Mouse (Mus musculus) MEL (cell line): ENCODE measurements at regions not wholly inside any gene's neighbourhood (a gene's known extent, or its start where the extent isn't known, plus 50 kb on each side); places are given as distances from the start of the nearest gene placed in this dataset.

ENCODE experiments used
- DNase-seq: peaks from one replicate; pipeline ENCODE4 v3.0.0; 2011; ENCODE audit warnings: low read depth, low spot score
- H3K27ac ChIP-seq: 2 replicates; pipeline ENCODE4 v1.5.1; 2012; ENCODE audit warnings: low read depth, mild to moderate bottlenecking, control low read depth, low read length, moderate library complexity; ENCODE audit not compliant: control insufficient read depth
- H3K27me3 ChIP-seq, 2 experiments: fragments of 150-350 bp in 1 of 2; sonication (generic) in 1 of 2; 2 replicates each; pipeline ENCODE4 v1.6.1; 2012; ENCODE audit warnings: low read length in 2 of 2, mild to moderate bottlenecking in 2 of 2, improper control_type of control experiment in 1 of 2, moderate library complexity in 1 of 2; ENCODE audit not compliant: insufficient read depth in 2 of 2, control insufficient read depth in 1 of 2
- H3K36me3 ChIP-seq, 2 experiments: 2 replicates each; pipeline ENCODE4 v1.6.1; 2012 to 2014; ENCODE audit warnings: low read length in 2 of 2, improper control_type of control experiment in 1 of 2, inconsistent platforms in 1 of 2, mild to moderate bottlenecking in 1 of 2; ENCODE audit not compliant: insufficient read depth in 2 of 2, control insufficient read depth in 1 of 2
- H3K4me1 ChIP-seq, 2 experiments: fragments of 150-350 bp in 1 of 2; sonication (generic) in 1 of 2; 2 replicates each; pipeline ENCODE4 v1.6.1; 2012; ENCODE audit warnings: low read length in 2 of 2, improper control_type of control experiment in 1 of 2, mild to moderate bottlenecking in 1 of 2; ENCODE audit not compliant: insufficient read depth in 2 of 2, control insufficient read depth in 1 of 2
- H3K4me3 ChIP-seq, 2 experiments: fragments of 150-350 bp in 1 of 2; sonication (generic) in 1 of 2; 2 replicates each; pipeline ENCODE4 v1.5.1; 2012; ENCODE audit warnings: low read depth in 2 of 2, low read length in 2 of 2, mild to moderate bottlenecking in 2 of 2, moderate library complexity in 2 of 2, control low read depth in 1 of 2, improper control_type of control experiment in 1 of 2; ENCODE audit not compliant: control insufficient read depth in 1 of 2, insufficient read depth in 1 of 2
- H3K79me2 ChIP-seq: 2 replicates; pipeline ENCODE4 v1.6.1; 2012; ENCODE audit warnings: mild to moderate bottlenecking, low read length, moderate library complexity; ENCODE audit not compliant: control insufficient read depth, poor library complexity, insufficient read depth
- H3K9ac ChIP-seq: 2 replicates; pipeline ENCODE4 v1.6.1; 2012; ENCODE audit warnings: low read depth, mild to moderate bottlenecking, control low read depth, low read length, moderate library complexity; ENCODE audit not compliant: control insufficient read depth, poor library complexity, severe bottlenecking
- H3K9me3 ChIP-seq: fragments of 150-350 bp; sonication (generic); replicated peaks from 2 replicates; pipeline ENCODE4 v1.6.1; 2012; ENCODE audit warnings: mild to moderate bottlenecking, low read length, improper control_type of control experiment, moderate library complexity; ENCODE audit not compliant: insufficient read depth
- BHLHE40 ChIP-seq: IDR thresholded peaks from 2 replicates; pipeline ENCODE4 v1.6.1; 2012; ENCODE audit warnings: low read depth, mild to moderate bottlenecking, inconsistent platforms, low read length, improper control_type of control experiment, borderline replicate concordance
- CHD2 ChIP-seq: IDR thresholded peaks from 2 replicates; pipeline ENCODE4 v1.6.1; 2011; ENCODE audit warnings: low read length, improper control_type of control experiment
- CTCF ChIP-seq, 3 experiments: IDR thresholded peaks in 2 of 3; conservative IDR thresholded peaks in 1 of 3; 2 replicates each; pipeline ENCODE4 v1.5.1; 2011 to 2012; ENCODE audit warnings: low read length in 3 of 3, low read depth in 2 of 3, mild to moderate bottlenecking in 2 of 3, improper control_type of control experiment in 1 of 3, inconsistent platforms in 1 of 3, mixed read lengths in 1 of 3, moderate library complexity in 1 of 3; ENCODE audit not compliant: control insufficient read depth in 1 of 3, insufficient read depth in 1 of 3, poor library complexity in 1 of 3, severe bottlenecking in 1 of 3
- ELF1 ChIP-seq: IDR thresholded peaks from 2 replicates; pipeline ENCODE4 v1.6.1; 2014; ENCODE audit warnings: low read depth, mild to moderate bottlenecking, inconsistent platforms, low read length, improper control_type of control experiment, moderate library complexity
- EP300 ChIP-seq, 2 experiments: IDR thresholded peaks; 2 replicates each; pipeline ENCODE4 v1.6.1; 2011; ENCODE audit warnings: improper control_type of control experiment in 2 of 2, low read length in 2 of 2, low read depth in 1 of 2, mild to moderate bottlenecking in 1 of 2
- HCFC1 ChIP-seq: IDR thresholded peaks from 2 replicates; pipeline ENCODE4 v1.6.1; 2012; ENCODE audit warnings: low read depth, mild to moderate bottlenecking, inconsistent platforms, low read length, improper control_type of control experiment, moderate library complexity
- JUND ChIP-seq: IDR thresholded peaks from 2 replicates; pipeline ENCODE4 v1.6.1; 2011; ENCODE audit warnings: low read depth, mild to moderate bottlenecking, improper control_type of control experiment, low read length
- KAT2A ChIP-seq: conservative IDR thresholded peaks from 2 replicates; pipeline ENCODE4 v1.6.1; 2012; ENCODE audit warnings: low read depth, low read length, improper control_type of control experiment, inconsistent platforms
- MAFK ChIP-seq: IDR thresholded peaks from 2 replicates; pipeline ENCODE4 v1.6.1; 2011; ENCODE audit warnings: low read depth, mild to moderate bottlenecking, low read length, improper control_type of control experiment, borderline replicate concordance
- MAX ChIP-seq: IDR thresholded peaks from 2 replicates; pipeline ENCODE4 v1.6.1; 2011; ENCODE audit warnings: low read length, improper control_type of control experiment
- MAZ ChIP-seq: IDR thresholded peaks from 2 replicates; pipeline ENCODE4 v1.6.1; 2012; ENCODE audit warnings: low read depth, mild to moderate bottlenecking, inconsistent platforms, low read length, improper control_type of control experiment
- MEF2A ChIP-seq: IDR thresholded peaks from 2 replicates; pipeline ENCODE4 v1.6.1; 2014; ENCODE audit warnings: low read depth, mild to moderate bottlenecking, inconsistent platforms, low read length, improper control_type of control experiment; ENCODE audit not compliant: poor library complexity, insufficient replicate concordance, severe bottlenecking; ENCODE audit errors: extremely low read depth
- MXI1 ChIP-seq: IDR thresholded peaks from 2 replicates; pipeline ENCODE4 v1.6.1; 2011; ENCODE audit warnings: mild to moderate bottlenecking, low read depth, low read length, improper control_type of control experiment
- POLR2A ChIP-seq, 2 experiments: IDR thresholded peaks; 2 replicates each; pipeline ENCODE4 v1.6.1; 2011 to 2012; ENCODE audit warnings: low read length in 2 of 2, mild to moderate bottlenecking in 2 of 2, control low read depth in 1 of 2, improper control_type of control experiment in 1 of 2, low read depth in 1 of 2, moderate library complexity in 1 of 2; ENCODE audit not compliant: control insufficient read depth in 1 of 2, insufficient read depth in 1 of 2, poor library complexity in 1 of 2
- SIN3A ChIP-seq: IDR thresholded peaks from 2 replicates; pipeline ENCODE4 v1.6.1; 2012; ENCODE audit warnings: low read length, improper control_type of control experiment, inconsistent platforms
- SMC3 ChIP-seq: IDR thresholded peaks from 2 replicates; pipeline ENCODE4 v1.6.1; 2011; ENCODE audit warnings: low read depth, low read length, improper control_type of control experiment
- TBP ChIP-seq: IDR thresholded peaks from 2 replicates; pipeline ENCODE4 v1.8.0; 2011; ENCODE audit warnings: low read depth, low read length, improper control_type of control experiment
- UBTF ChIP-seq: IDR thresholded peaks from 2 replicates; pipeline ENCODE4 v1.6.1; 2012; ENCODE audit warnings: low read depth, mild to moderate bottlenecking, inconsistent platforms, low read length, improper control_type of control experiment, moderate library complexity, borderline replicate concordance; ENCODE audit not compliant: insufficient read depth
- USF2 ChIP-seq, 2 experiments: IDR thresholded peaks; 2 replicates each; pipeline ENCODE4 v1.6.1; 2011 to 2012; ENCODE audit warnings: improper control_type of control experiment in 2 of 2, low read length in 2 of 2, borderline replicate concordance in 1 of 2, inconsistent platforms in 1 of 2, low read depth in 1 of 2, mild to moderate bottlenecking in 1 of 2; ENCODE audit not compliant: insufficient read depth in 1 of 2
- ZC3H11A ChIP-seq: IDR thresholded peaks from 2 replicates; pipeline ENCODE4 v1.6.1; 2012; ENCODE audit warnings: low read depth, mild to moderate bottlenecking, inconsistent platforms, low read length, improper control_type of control experiment
- ZKSCAN1 ChIP-seq: IDR thresholded peaks from 2 replicates; pipeline ENCODE4 v1.6.1; 2012; ENCODE audit warnings: low read depth, mild to moderate bottlenecking, inconsistent platforms, low read length, improper control_type of control experiment, moderate library complexity
- ZMIZ1 ChIP-seq: IDR thresholded peaks from 2 replicates; pipeline ENCODE4 v1.6.1; 2012; ENCODE audit warnings: low read depth, mild to moderate bottlenecking, inconsistent platforms, low read length, improper control_type of control experiment, moderate library complexity
- ZNF384 ChIP-seq: IDR thresholded peaks from 2 replicates; pipeline ENCODE4 v1.6.1; 2012; ENCODE audit warnings: low read depth, mild to moderate bottlenecking, inconsistent platforms, low read length, improper control_type of control experiment

DNA sequence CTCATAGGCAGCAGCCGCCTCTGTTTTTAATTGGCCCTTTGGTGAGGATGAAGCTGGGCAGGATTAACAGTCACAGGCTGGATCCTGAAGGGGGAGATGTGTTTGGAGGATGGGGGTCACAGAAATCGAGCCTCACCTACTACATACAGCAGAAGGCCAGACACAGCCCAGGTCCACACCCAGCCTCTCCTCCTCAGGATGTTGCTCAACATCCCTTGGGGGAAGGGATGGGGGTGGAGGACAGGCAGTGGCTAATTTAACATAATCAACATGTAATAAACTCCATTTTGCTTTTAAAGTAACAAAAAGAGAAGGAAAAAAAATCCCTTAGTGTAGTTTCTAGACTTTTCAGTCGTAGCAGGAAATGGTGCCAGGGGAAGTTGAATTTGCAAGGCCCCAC, 152.0 kb downstream of the Zfp365 start:
- TF ChIP-seq KAT2A (no peak), USF2 (IDR thresholded peaks at IDR 0.05; ENCODE audit: borderline replicate concordance in 1 of 2, insufficient read depth in 1 of 2, low read depth in 1 of 2, low read length in 2 of 2) (no peak), SMC3 (no peak), SIN3A (no peak), POLR2A (IDR thresholded peaks at IDR 0.05; ENCODE audit: control insufficient read depth in 1 of 2, insufficient read depth in 1 of 2, low read depth in 1 of 2, low read length in 2 of 2, poor library complexity in 1 of 2) (no peak), HCFC1 (no peak), MAZ (no peak), MXI1 (no peak), MAFK (no peak), ZKSCAN1 (no peak), EP300 (IDR thresholded peaks at IDR 0.05; ENCODE audit: low read depth in 1 of 2, low read length in 2 of 2) (no peak), ZMIZ1 (no peak), JUND (no peak), ELF1 (no peak), ZC3H11A (no peak), TBP (no peak), ZNF384 (no peak), MEF2A (no peak)
- Histone ChIP-seq H3K9ac (no peak overlapping the region), H3K79me2 (no peaks in the 10 kb centered on the region), H3K27ac (no peak overlapping the region), H3K36me3 (no peaks in the 10 kb centered on the region), H3K4me1 (no peaks in the 10 kb centered on the region), H3K9me3 (no peaks in the 10 kb centered on the region), H3K27me3 (no peaks in the 10 kb centered on the region), H3K4me3 (no peak overlapping the region)
- DNase-seq: no peak

DNA sequence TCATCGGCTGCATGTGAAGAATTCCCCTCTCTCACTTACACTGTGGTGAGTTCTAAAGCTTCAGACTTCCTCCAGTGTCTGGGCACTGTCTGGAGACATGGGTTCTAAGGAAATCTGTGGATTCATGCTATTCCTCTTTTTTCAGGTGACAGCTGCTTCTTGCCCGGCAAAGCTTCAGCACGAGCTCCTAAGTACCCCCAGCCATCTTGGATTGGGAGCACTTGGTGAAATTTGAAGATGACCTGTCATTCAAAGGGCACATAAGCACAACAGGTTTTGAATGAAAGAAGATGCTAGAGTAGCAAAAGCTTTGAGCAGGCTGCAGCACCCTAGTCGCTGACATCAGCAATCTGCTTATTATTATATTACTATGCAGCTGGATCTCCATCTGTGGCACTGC, 164.3 kb downstream of the Zfp365 start:
- Histone ChIP-seq H3K79me2 (no peaks in the 10 kb centered on the region), H3K27me3 (no peaks in the 10 kb centered on the region)
- TF ChIP-seq UBTF (no peak), KAT2A (no peak), MXI1 (no peak), CTCF (IDR thresholded peaks at IDR 0.05 in 2 of 3, conservative IDR thresholded peaks at IDR 0.05 in 1 of 3; ENCODE audit: control insufficient read depth in 1 of 3, insufficient read depth in 1 of 3, low read depth in 2 of 3, low read length in 3 of 3, poor library complexity in 1 of 3, severe bottlenecking in 1 of 3) (no peak), CHD2 (no peak), ZKSCAN1 (no peak), ZNF384 (no peak), MAX (no peak), JUND (no peak), BHLHE40 (no peak)

More for the DNA sequence above, 164.3 kb downstream of the Zfp365 start:
- Histone ChIP-seq H3K4me3 (no peak overlapping the region), H3K27ac (no peak overlapping the region), H3K9ac (no peak overlapping the region), H3K9me3 (no peaks in the 10 kb centered on the region), H3K4me1 (no peaks in the 10 kb centered on the region), H3K36me3 (no peaks in the 10 kb centered on the region)
- no peak for DNase-seq
